Mouse (Mus musculus) heart, embryonic 15.5 days (tissue): Measurements from ENCODE around the gene Dlg2. TPM values are rescaled to one million over a fixed set of nuclear protein-coding genes. Genes with fewer than 3 reads are reported as not detected.

Experiments
- polyA plus RNA-seq: library from polyadenylated mRNA; unstranded; fragments of >200 nt; fragmentation: Nextera tagmentation; extraction: Ambion mirVana; gene quantifications from 2 replicates; pipeline ENCODE4 v1.2.1, GENCODE M21; 2015

The Dlg2 gene
- polyA plus RNA-seq, 1 experiment from 2014 or later, result 6.3 TPM

Other genes starting within 250 kb of the Dlg2 start
- gene Ccdc83, start 210.9 kb upstream of the Dlg2 start, polyA plus RNA-seq, result not detected in 2 replicates
- gene Sytl2, start 174.4 kb upstream of the Dlg2 start, polyA plus RNA-seq, result 6.6 and 7.4 TPM in 2 replicates
- gene Ccdc89, start 50.1 kb upstream of the Dlg2 start, polyA plus RNA-seq, result 0.67 and 0.70 TPM in 2 replicates
- gene Crebzf, start 33.9 kb upstream of the Dlg2 start, polyA plus RNA-seq, result 17.0 and 18.5 TPM in 2 replicates
- gene Tmem126a, start 19.4 kb upstream of the Dlg2 start, polyA plus RNA-seq, result 104 and 119 TPM in 2 replicates
- gene Tmem126b, start 671 bp upstream of the Dlg2 start, polyA plus RNA-seq, result 29.6 and 30.8 TPM in 2 replicates